Mouse (Mus musculus) ES-Bruce4 (cell line): Measurements from ENCODE around the gene Tshz2.

Experiments
- CTCF ChIP-seq: IDR thresholded peaks from one replicate; pipeline ENCODE4 v1.8.1; 2011; ENCODE audit warnings: low read depth, low read length
- EP300 ChIP-seq: IDR thresholded peaks from 2 replicates; pipeline ENCODE4 v1.6.1; 2011; ENCODE audit warnings: low read depth, low read length; ENCODE audit not compliant: insufficient read depth
- POLR2A ChIP-seq: IDR thresholded peaks from one replicate; pipeline ENCODE4 v1.8.1; 2011; ENCODE audit warnings: low read length; ENCODE audit not compliant: insufficient read depth

GRCm38 (mm10) chr2:169734053-169734452, 101.2 kb downstream of the Tshz2 start:
- TF ChIP-seq CTCF (no peak), POLR2A (no peak), EP300 (no peak)
